Mouse (Mus musculus): ENCODE results near the gene Flot1. TPM values are rescaled to one million over a fixed set of nuclear protein-coding genes. Genes with fewer than 3 reads are reported as not detected.

Flot1 gene
- polyA plus RNA-seq, 1 experiment from 2014 or later = 59.9 TPM

DNA sequence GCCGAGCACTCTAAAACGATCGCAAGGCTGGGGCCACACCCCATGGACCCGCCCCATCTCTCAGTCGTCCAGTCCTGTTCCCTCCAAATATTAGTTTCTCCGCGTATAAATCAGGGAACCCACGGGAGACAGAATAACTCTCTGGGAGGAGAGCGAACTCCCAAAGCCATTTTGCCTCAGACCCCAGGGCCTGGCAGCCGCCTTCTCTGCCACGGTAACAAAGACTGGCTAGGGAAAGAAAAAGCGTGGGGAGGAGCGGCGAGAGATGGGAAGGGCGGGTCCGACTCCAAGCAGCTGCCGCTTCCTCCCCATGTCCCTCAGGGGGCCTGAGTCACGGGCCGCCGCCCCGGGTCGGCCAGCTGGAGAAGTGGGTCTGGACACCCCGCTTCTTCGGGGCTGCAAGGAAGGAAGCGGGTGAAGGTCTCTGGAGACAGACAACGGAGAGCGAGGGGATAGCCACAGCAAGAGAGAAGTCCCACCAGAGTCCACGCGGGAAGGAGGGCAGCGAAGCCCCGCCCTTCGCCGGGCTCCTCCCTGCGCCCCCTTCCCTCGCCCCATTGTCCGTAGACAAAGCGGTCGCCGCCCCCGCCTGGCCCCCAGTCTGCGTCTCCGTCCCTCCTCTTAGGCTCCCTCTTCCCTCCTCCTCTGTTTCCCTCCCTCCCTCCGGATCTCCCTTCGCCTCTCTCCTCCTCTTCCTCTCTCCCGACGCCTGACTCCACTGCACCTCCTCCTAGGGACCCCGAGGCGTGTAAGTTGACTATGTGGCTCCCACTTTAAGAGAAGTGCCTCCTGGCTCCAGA lies 42.7 kb downstream of the Flot1 start, which contains the start of gene Ppp1r18:
TSS of gene Ppp1r18 (plus strand) at position 113 of the 800 bp plus-strand sequence.
- Histone ChIP-seq H3K9me3 (ENCODE audit: control insufficient read depth, low read length) (no peaks in the 10 kb centered on the region), H3K27me3 (ENCODE audit: control insufficient read depth, insufficient read depth, low read length) (no peaks in the 10 kb centered on the region), H3K9ac (replicated peaks; ENCODE audit: low read length) (peak within 1 kb of the TSS; percentile 93), H3K4me3 (replicated peaks; ENCODE audit: low read depth, low read length) (peak within 1 kb of the TSS; percentile 79), H3K27ac (replicated peaks; ENCODE audit: low read depth, low read length) (peak within 1 kb of the TSS; percentile 97), H3K4me1 (ENCODE audit: control insufficient read depth, insufficient read depth, low read length) (peaks cover 43% of the 10 kb centered on the region), H3K4me2 (ENCODE audit: low read length) (peak within 1 kb of the TSS; percentile 91), H3K36me3 (ENCODE audit: control insufficient read depth, insufficient read depth, low read length) (no peaks in the 10 kb centered on the region)
- peak; percentile 88 for DNase-seq
- WGBS = under 1% methylated on average over 47 of the region's 48 CpGs
- ATAC-seq (ENCODE audit: low FRiP score, low TSS enrichment) = peak; percentile 72

DNA sequence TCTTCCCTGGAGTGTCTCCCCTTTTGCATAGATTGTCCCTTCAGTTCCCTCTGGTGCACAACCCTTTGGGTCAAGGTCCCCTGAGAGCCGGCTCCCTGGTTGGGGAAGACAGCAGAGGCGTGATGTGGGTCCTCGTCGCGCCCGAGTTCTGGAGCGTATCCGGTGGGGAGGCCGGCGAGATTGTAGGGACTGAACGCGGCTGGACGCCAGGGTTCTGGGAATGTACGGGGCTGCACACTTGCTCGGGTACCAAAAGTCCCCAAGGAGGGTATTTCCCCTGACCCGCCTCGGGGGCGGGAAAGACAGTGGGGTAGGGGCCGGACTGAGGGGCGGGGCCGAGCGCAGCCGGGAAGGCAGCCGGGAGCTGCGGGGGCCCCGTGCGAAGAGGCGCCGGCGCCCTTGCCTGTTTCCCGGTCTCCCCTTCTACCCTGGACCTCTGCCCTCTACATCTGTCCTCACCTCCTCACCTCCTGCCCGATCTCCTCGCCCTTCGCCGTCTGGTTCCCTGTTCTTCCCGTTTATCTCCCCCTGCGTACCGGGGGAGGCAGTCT lies 43.3 kb downstream of the Flot1 start:
- DNase-seq (peak; percentile 79), ATAC-seq (ENCODE audit: low FRiP score, low TSS enrichment) (peak; percentile 29)
- Histone ChIP-seq H3K9me3 (ENCODE audit: control insufficient read depth, low read length) (no peaks in the 10 kb centered on the region), H3K36me3 (ENCODE audit: control insufficient read depth, insufficient read depth, low read length) (peaks cover 3% of the 10 kb centered on the region; the same call in 1 of the 2 replicates), H3K4me3 (replicated peaks; ENCODE audit: low read depth, low read length) (peak overlapping the region; percentile 79), H3K27ac (replicated peaks; ENCODE audit: low read depth, low read length) (peak overlapping the region; percentile 97), H3K4me1 (ENCODE audit: control insufficient read depth, insufficient read depth, low read length) (peaks cover 42% of the 10 kb centered on the region), H3K9ac (replicated peaks; ENCODE audit: low read length) (peak overlapping the region; percentile 93), H3K4me2 (ENCODE audit: low read length) (peak overlapping the region; percentile 91), H3K27me3 (ENCODE audit: control insufficient read depth, insufficient read depth, low read length) (no peaks in the 10 kb centered on the region)
- under 1% methylated on average over 31 of the region's 38 CpGs for WGBS

DNA sequence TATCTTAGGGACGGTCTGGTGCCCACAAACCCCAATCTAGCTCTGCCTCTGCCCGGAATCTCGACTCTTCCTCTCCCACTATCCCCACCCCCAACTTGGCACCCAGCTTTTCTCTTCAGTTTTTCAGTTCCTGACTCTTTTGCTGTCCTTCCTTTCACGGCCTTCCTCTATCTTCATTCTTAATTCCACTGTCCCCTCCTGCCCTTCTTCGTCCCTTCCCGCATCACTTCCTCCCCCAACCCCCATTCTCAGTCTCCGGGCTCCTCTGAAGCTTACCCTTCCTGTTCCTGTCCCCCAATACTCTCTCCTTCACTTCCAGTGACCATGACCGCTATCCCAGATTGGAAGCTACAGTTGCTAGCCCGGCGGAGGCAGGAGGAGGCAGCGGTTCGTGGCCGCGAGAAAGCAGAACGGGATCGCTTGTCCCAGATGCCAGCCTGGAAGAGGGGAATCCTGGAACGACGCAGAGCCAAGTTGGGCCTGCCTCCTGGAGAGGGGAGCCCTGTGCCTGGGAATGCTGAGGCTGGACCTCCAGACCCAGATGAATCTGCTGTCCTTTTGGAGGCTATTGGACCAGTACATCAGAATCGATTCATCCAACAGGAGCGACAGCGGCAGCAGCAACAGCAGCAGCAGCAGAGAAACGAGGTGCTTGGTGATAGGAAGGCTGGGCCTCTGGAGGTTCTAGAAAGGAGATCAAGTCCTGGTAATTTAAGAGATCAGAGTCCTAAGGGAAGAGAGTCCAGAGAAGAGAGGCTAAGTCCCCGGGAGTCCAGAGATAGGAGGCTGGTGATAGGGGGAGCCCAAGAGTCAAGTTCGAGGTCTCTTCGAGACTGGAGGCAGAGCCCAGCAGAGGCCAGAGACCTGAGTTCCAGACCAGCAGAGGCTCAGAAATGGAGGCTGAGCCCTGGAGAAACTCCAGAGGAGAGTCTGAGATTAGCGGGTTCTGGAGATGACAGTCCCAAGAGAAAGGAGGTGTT lies 44.2 kb downstream of the Flot1 start:
- DNase-seq = peak; percentile 55
- Histone ChIP-seq H3K27me3 (ENCODE audit: control insufficient read depth, insufficient read depth, low read length) (no peaks in the 10 kb centered on the region), H3K4me3 (replicated peaks; ENCODE audit: low read depth, low read length) (peak overlapping the region; percentile 79), H3K27ac (replicated peaks; ENCODE audit: low read depth, low read length) (peak overlapping the region; percentile 97), H3K9me3 (ENCODE audit: control insufficient read depth, low read length) (no peaks in the 10 kb centered on the region), H3K36me3 (ENCODE audit: control insufficient read depth, insufficient read depth, low read length) (peaks cover 4% of the 10 kb centered on the region; the same call in 1 of the 2 replicates), H3K4me2 (ENCODE audit: low read length) (peak overlapping the region; percentile 91), H3K9ac (replicated peaks; ENCODE audit: low read length) (peak overlapping the region; percentile 93), H3K4me1 (ENCODE audit: control insufficient read depth, insufficient read depth, low read length) (peaks cover 46% of the 10 kb centered on the region)
- 7% methylated on average over 26 of the region's 26 CpGs for WGBS
- ATAC-seq (ENCODE audit: low FRiP score, low TSS enrichment) = no peak

DNA sequence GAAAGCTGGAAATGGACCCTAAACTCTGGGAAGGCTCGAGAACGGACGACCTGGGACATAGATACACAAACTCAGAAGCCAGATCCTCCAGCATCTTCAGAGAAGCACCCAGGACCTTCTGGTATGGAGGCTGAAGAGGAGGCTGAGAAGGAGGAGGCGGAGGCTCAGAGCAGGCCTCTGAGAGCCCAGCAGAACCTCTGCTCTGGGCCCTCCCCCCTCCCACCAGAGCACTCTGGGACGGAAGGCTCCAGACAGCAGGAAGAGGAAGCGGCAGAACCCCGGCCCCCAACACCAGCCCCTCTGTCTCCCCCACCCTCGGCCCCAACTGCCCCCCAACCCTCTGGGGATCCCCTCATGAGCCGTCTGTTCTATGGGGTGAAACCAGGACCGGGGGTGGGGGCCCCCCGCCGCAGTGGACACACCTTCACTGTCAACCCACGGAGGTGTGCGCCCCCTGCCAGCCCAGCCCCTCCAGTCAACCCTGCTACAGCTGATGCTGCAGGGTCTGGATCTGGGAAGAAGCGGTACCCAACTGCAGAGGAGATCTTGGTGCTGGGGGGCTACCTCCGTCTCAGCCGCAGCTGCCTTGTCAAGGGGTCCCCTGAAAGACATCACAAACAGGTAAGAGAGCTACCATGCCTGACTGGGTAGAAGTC lies 45.3 kb downstream of the Flot1 start:
- Histone ChIP-seq H3K4me3 (replicated peaks; ENCODE audit: low read depth, low read length) (peak overlapping the region; percentile 79), H3K27me3 (ENCODE audit: control insufficient read depth, insufficient read depth, low read length) (no peaks in the 10 kb centered on the region), H3K27ac (replicated peaks; ENCODE audit: low read depth, low read length) (peak overlapping the region; percentile 97), H3K4me2 (ENCODE audit: low read length) (peak overlapping the region; percentile 91), H3K9ac (replicated peaks; ENCODE audit: low read length) (peak overlapping the region; percentile 93), H3K36me3 (ENCODE audit: control insufficient read depth, insufficient read depth, low read length) (peaks cover 7% of the 10 kb centered on the region; the same call in 1 of the 2 replicates), H3K9me3 (ENCODE audit: control insufficient read depth, low read length) (no peaks in the 10 kb centered on the region), H3K4me1 (ENCODE audit: control insufficient read depth, insufficient read depth, low read length) (peaks cover 52% of the 10 kb centered on the region)
- no peak for DNase-seq
- no peak for ATAC-seq (ENCODE audit: low FRiP score, low TSS enrichment)
- WGBS = 32% methylated on average over 17 of the region's 17 CpGs

DNA sequence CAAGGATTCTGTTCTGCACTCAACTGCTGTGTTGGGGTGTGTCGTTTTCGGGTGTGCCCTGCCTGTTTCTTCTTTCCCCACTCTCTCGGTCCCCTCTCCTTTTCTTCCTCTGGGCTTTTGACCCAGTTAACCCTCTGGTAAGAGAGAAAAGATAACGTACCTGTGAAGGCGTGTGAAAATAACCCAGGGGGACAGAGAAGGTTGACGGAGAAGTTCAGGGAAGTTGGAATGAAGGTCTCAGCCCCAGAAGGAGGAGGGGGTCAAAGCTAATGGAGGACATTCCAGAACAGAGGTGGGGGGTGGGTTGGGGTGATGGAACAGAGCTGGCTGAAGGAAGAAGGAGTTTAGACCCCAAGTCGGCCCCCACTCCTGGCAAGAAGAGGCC lies 45.9 kb downstream of the Flot1 start:
- 4% methylated on average over 7 of the region's 7 CpGs for WGBS
- Histone ChIP-seq H3K27ac (replicated peaks; ENCODE audit: low read depth, low read length) (0 out of 2 replicates have a peak overlapping the region, but pooled peaks have one; percentile 43), H3K9ac (replicated peaks; ENCODE audit: low read length) (peak overlapping the region; percentile 93), H3K4me2 (ENCODE audit: low read length) (peak overlapping the region; percentile 91), H3K9me3 (ENCODE audit: control insufficient read depth, low read length) (no peaks in the 10 kb centered on the region), H3K36me3 (ENCODE audit: control insufficient read depth, insufficient read depth, low read length) (peaks cover 13% of the 10 kb centered on the region), H3K4me3 (replicated peaks; ENCODE audit: low read depth, low read length) (peak overlapping the region; percentile 79), H3K27me3 (ENCODE audit: control insufficient read depth, insufficient read depth, low read length) (no peaks in the 10 kb centered on the region), H3K4me1 (ENCODE audit: control insufficient read depth, insufficient read depth, low read length) (peaks cover 52% of the 10 kb centered on the region)
- DNase-seq (no peak), ATAC-seq (ENCODE audit: low FRiP score, low TSS enrichment) (no peak)

DNA sequence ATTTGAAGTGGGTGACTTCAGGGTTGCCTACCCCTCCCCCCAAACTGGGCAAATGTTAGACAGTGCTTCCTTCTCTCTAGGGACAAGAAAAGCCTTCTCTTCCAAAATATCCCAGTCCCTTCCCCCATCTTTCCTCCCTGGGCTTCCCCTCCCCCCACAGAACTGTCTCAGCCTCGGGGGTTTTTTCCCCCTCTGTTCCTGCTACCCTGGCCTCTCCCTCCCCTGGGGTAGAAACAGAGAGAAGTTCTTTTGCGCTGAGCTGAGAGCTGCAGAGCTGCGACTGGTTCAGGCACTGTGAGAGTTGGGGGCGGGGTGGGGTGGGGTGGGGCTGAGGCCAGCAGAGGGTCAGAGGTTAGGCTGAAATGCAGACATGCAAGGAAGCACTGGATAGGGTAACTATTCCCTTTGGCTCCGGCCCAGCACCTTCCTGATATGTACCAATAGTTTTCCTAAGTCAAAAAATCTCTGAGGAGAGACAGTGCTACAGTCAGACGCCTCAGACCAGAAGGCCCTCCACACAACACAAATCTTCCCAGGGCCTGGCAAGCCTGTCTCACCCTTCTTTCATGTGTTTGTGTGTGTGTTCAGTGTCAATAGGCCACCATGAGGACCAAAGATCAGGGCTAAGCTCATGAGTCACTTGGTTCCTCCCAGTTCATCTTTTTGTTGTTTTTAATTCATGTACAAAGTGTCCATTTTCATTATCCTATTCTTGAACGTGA lies 46.5 kb downstream of the Flot1 start:
- Histone ChIP-seq H3K4me2 (ENCODE audit: low read length) (peak overlapping the region; percentile 91), H3K27me3 (ENCODE audit: control insufficient read depth, insufficient read depth, low read length) (no peaks in the 10 kb centered on the region), H3K36me3 (ENCODE audit: control insufficient read depth, insufficient read depth, low read length) (peaks cover 19% of the 10 kb centered on the region), H3K4me3 (replicated peaks; ENCODE audit: low read depth, low read length) (peak overlapping the region; percentile 79), H3K9ac (replicated peaks; ENCODE audit: low read length) (peak overlapping the region; percentile 93), H3K4me1 (ENCODE audit: control insufficient read depth, insufficient read depth, low read length) (peaks cover 51% of the 10 kb centered on the region), H3K9me3 (ENCODE audit: control insufficient read depth, low read length) (no peaks in the 10 kb centered on the region), H3K27ac (replicated peaks; ENCODE audit: low read depth, low read length) (0 out of 2 replicates have a peak overlapping the region, but pooled peaks have one; percentile 43)
- 3% methylated on average over 7 of the region's 7 CpGs for WGBS
- ATAC-seq (ENCODE audit: low FRiP score, low TSS enrichment) (no peak), DNase-seq (peak; percentile 37)

DNA sequence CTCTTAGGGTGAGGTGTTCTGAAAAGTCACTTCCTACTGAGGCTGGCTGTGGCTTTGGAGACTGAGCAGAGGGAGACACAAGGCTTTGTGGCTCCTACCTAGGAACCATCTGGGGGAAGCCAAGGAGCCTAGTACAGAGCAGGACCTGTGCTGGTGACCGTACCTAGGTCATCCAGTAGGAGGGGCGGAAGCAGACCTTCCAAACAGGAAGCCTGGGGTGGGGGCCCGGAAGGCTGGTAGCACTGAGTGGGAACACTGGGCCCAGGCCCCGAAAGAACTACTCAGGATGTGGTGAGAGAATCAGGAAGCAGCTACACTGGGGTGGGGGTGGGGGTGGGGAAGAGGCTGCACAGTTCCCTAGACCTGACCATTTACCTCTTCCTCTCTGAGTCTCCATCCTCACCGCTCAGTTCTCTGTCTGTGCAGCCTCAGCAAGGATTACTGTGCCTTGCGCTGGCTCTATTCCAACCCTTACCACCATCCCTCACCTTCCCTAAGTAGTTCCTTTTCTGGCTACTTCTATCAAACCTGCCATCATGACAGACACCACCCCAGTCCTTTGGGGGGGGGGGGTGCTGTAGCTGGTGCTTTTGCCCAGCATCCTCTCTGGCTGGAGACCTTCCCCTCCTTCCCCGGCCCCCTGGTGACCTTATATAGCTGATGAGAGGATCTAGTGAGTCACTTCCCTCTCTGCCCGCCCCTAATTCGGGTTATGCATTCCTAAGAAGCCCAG lies 47.3 kb downstream of the Flot1 start:
- Histone ChIP-seq H3K4me3 (replicated peaks; ENCODE audit: low read depth, low read length) (peak overlapping the region; percentile 79), H3K36me3 (ENCODE audit: control insufficient read depth, insufficient read depth, low read length) (peaks cover 27% of the 10 kb centered on the region), H3K9me3 (ENCODE audit: control insufficient read depth, low read length) (no peaks in the 10 kb centered on the region), H3K4me1 (ENCODE audit: control insufficient read depth, insufficient read depth, low read length) (peaks cover 44% of the 10 kb centered on the region), H3K27ac (replicated peaks; ENCODE audit: low read depth, low read length) (peak overlapping the region; percentile 43; the same call in 1 of the 2 replicates), H3K27me3 (ENCODE audit: control insufficient read depth, insufficient read depth, low read length) (no peaks in the 10 kb centered on the region), H3K9ac (replicated peaks; ENCODE audit: low read length) (peak overlapping the region; percentile 93), H3K4me2 (ENCODE audit: low read length) (peak overlapping the region; percentile 91)
- DNase-seq = no peak
- 75% methylated on average over 9 of the region's 9 CpGs for WGBS
- no peak for ATAC-seq (ENCODE audit: low FRiP score, low TSS enrichment)
